Mouse (Mus musculus) ZHBTc4 (cell line): ENCODE measurements at regions not wholly inside any gene's neighbourhood (a gene's known extent, or its start where the extent isn't known, plus 50 kb on each side); places are given as distances from the start of the nearest gene placed in this dataset.

Experiments used
- DNase-seq: peaks from one replicate; pipeline ENCODE4 v3.0.0-alpha.2; 2011; ENCODE audit warnings: low read depth, low spot score

GRCm38 (mm10) chr12:39952854-39953253, 85.0 kb downstream of the Arl4a start:
- DNase-seq = no peak

GRCm38 (mm10) chr12:39951911-39952310, 85.9 kb downstream of the Arl4a start:
- no peak for DNase-seq

- DNase-seq = no peak
Observed at GRCm38 (mm10) chr12:39950270-39950801, 87.5 kb downstream of the Arl4a start.

- DNase-seq = no peak
Observed at GRCm38 (mm10) chr12:39942910-39943309, 94.9 kb downstream of the Arl4a start.

- DNase-seq = no peak
Observed at GRCm38 (mm10) chr12:39941162-39941561, 96.7 kb downstream of the Arl4a start.

GRCm38 (mm10) chr12:39939017-39939416, 98.8 kb downstream of the Arl4a start:
- no peak for DNase-seq

GRCm38 (mm10) chr12:39938211-39938610, 99.6 kb downstream of the Arl4a start:
- no peak for DNase-seq

GRCm38 (mm10) chr12:39936331-39936730, 101.5 kb downstream of the Arl4a start:
- DNase-seq = no peak

GRCm38 (mm10) chr12:39935775-39936174, 102.0 kb downstream of the Arl4a start:
- no peak for DNase-seq

GRCm38 (mm10) chr12:39934877-39935276, 102.9 kb downstream of the Arl4a start:
- DNase-seq = no peak

- no peak for DNase-seq
Observed at GRCm38 (mm10) chr12:39931251-39931650, 106.6 kb downstream of the Arl4a start.

GRCm38 (mm10) chr12:39927902-39928301, 109.9 kb downstream of the Arl4a start:
- no peak for DNase-seq

- DNase-seq = no peak
Observed at GRCm38 (mm10) chr12:39927014-39927413, 110.8 kb downstream of the Arl4a start.

- no peak for DNase-seq
Observed at GRCm38 (mm10) chr12:39921481-39921880, 116.3 kb downstream of the Arl4a start.

GRCm38 (mm10) chr12:39920466-39920913, 117.3 kb downstream of the Arl4a start:
- DNase-seq = peak; percentile 18

GRCm38 (mm10) chr12:39919909-39920308, 117.9 kb downstream of the Arl4a start:
- no peak for DNase-seq

- peak; percentile 88 for DNase-seq
Observed at GRCm38 (mm10) chr12:39888493-39888892, 149.3 kb downstream of the Arl4a start.

GRCm38 (mm10) chr12:39885366-39885765, 152.5 kb downstream of the Arl4a start:
- no peak for DNase-seq

- DNase-seq = no peak
Observed at GRCm38 (mm10) chr12:39880309-39880708, 157.5 kb downstream of the Arl4a start.

- no peak for DNase-seq
Observed at GRCm38 (mm10) chr12:39873917-39874316, 163.9 kb downstream of the Arl4a start.

GRCm38 (mm10) chr12:39861797-39862196, 176.0 kb downstream of the Arl4a start:
- DNase-seq = no peak

GRCm38 (mm10) chr12:39851610-39852009, 186.2 kb downstream of the Arl4a start:
- DNase-seq = no peak

- no peak for DNase-seq
Observed at GRCm38 (mm10) chr12:39849346-39850058, 188.3 kb downstream of the Arl4a start.
